Mouse (Mus musculus): Measurements from ENCODE around the gene Rpl23a.
"Not testable (repeated sequence)": the region's sequence is repeated elsewhere in the genome, so short reads cannot be mapped to it uniquely, and the experiment has no call there.

Rpl23a gene

DNA sequence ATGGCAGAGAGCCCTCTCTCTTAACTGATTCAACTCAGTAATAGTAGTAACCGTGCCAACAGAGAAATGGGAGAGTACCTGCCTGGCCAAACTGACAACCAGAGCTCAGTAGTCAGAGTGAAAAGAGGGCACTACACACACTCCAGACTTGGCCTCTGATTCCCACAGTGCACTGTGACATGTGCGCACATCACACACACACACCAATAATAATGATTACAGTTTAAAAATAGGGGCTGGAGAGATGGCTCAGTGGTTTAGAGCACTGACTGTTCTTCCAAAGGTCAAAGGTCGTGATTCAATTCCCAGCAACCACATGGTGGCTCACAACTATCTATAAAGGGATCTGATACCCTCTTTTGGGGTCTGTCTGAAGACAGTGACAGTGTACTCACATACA lies 45.4 kb downstream of the Rpl23a start:
- DNase-seq = no peak

DNA sequence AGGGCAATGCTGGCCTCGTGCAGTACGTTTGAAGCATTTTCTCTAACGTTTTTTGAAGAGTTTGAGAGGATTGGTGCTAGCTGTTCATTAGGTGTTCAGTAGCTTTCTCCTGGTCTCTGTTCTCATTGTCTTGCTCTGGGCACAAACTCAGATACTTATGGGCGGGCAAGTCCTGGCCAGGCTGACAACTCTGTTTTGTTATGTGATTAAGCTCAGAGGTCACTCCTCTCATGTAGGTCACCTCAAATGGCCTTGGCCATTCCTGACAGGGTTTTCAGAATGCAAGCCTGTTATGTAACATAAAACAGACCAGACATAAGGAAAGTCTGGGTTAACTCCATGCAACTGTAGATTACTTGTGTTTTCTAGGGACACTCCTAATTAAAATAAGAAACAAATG lies 45.8 kb downstream of the Rpl23a start:
- no peak for DNase-seq

DNA sequence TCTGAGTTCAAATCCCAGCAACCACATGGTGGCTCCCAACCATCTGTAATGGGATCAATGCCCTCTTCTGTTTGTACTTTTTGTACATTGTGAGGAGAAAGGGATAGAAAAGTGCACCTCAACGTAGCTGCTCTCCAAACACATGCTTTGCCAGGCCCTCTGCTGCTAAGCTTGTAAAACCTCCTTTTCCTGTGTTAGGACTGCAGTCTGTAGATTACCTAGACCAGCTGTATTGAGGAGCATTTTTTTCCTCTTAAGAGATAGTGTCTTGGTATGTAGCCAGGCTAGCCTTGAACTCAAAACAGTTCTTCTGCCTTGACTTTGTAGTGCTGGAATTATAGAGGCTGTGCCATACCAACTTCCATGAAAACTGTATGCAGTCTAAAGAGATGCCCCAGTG lies 47.3 kb downstream of the Rpl23a start:
- DNase-seq = no peak

DNA sequence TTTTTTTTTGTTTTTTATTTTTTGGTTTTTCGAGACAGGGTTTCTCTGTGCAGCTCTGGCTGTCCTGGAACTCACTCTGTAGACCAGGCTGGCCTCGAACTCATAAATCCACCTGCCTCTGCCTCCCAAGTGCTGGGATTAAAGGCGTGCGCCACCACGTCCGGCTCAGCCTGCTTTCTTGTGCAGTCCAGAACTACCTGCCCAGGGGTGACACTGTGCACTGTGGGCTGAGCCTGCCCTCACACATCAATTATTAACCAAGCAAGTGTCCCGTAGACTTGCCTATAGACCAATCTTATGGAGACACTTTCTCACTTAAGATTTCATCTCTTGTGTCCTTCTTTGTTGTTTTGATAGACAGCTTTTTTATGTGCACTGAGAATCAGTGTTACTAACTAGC lies 48.1 kb downstream of the Rpl23a start:
- DNase-seq = not testable (repeated sequence)

DNA sequence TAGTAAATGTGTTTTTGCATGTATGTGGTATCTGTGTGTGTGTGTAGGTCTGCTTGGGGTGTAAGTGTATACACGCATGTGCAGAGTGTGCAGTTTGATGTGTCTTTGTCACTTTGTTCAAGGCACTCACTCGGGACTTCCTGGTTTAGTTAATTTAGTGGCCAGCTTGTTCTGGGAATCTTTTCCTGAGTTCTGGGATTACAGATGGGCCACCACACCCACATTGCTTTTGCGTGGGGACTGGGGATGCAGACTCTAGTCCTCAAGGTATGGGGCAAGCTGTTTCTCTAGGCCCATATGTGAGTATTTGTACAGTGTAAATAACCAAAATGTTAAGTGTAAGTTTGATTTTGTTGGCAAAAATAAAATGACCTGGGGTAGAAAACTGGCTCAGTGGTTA lies 49.0 kb downstream of the Rpl23a start:
- DNase-seq = no peak

DNA sequence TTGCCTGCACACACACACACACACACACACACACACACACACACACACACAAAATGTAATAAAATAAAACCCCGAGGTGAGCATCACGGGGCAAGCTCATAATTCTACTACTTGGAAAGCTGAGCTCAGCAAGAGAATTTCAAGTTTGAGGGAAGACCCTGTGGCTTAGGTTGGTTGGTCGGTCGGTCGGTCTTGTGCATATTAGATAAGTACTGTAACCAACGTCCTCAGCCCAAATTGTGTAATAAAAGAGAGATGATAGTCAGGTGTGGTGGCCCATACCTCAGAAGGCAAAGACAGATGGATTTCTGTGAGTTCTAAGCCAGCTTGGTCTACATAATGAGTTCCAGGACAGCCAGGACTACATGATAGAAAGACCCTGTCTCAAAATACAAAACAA lies 49.5 kb downstream of the Rpl23a start:
- no peak for DNase-seq

Data from lung, postnatal 36 days (tissue).